Mouse (Mus musculus) urinary bladder, postnatal 25 days (tissue): ENCODE results near the gene Spata25.

Experiments used
- DNase-seq: peaks from one replicate; pipeline ENCODE4 v3.0.0; 2022; ENCODE audit warnings: low spot score

Gene Spata25

DNA sequence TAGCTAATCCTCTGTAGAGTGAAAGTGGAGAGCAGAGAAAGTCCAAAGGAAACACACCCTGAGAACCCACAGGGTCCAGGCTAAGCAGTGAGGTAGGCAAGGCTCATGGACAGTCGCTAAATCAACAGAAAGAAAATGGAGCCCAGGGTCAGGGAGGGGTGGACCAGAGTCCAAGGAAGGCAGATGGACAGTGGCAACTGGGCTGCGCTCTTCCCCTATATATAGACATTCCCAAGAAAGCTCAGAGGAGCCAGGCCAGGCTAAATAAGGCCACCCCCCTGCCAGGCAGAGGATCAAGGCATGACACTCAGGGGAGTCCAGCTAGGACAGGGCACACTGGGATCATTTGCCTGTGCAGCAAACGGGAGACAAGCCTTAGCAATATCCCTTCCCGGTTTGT, 46.5 kb downstream of the Spata25 start:
- DNase-seq, result no peak

DNA sequence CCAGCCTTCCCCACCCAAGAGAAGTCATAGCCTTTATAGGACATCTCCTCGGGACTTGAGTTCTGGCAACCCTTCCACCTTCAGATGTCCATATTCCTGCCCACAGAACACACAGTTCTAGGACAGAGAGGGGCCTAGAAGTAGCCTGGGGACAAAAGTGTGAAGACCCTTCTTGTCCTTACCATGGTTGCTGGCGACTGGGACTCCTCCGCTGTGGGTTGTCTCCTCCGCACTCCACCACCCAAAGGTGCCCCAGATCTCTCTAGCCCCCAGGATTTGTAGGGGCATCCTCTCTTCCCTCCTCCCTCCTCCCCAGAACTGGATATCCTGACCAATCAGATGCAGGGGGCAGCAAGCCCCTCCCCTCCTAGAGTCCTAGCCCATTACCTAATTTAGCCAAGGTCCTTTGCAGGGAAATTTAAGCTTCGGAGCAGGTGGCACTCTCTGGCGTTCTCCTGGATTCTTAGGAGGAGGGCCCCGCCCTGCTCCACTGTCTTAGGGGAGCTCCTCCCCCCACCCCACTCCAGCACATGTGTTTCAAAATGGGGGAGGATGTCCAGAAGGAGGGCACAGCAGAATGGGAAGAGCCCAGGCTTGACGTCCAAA, 48.8 kb downstream of the Spata25 start, which contains the start of gene Tnnc2:
Gene Tnnc2, minus strand, starts transcription at position 487 of the 606 bp plus-strand sequence.
- DNase-seq, result no peak

- no peak for DNase-seq
These were observed 49.5 kb downstream of the Spata25 start for GRCm38 (mm10) chr2:164778809-164779208.

DNA sequence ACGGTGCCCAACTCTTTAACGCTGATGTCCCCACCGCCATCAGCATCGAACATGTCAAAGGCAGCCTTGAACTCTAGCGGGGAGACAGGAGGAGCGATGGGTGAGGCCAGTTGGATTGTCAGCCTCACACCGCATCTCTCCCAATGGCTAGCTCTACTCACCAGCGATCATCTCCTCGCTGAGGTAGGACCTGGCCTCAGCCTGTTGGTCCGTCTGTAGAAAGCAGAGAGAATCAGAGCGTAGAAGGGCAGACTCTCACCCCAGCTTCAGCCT, 50.4 kb downstream of the Spata25 start:
- no peak for DNase-seq

- DNase-seq, result no peak
These were observed 50.9 kb downstream of the Spata25 start for GRCm38 (mm10) chr2:164777246-164778014.

GRCm38 (mm10) chr2:164776801-164777200, 51.5 kb downstream of the Spata25 start:
- DNase-seq, result no peak
